Mouse (Mus musculus): ENCODE data around the gene Csnka2ip. TPM values are rescaled to one million over a fixed set of nuclear protein-coding genes. Genes with fewer than 3 reads are reported as not detected.

Csnka2ip gene
- polyA plus RNA-seq, 1 experiment from 2014 or later, result not detected

Other genes with a start within 250 kb of the Csnka2ip start
- gene 4930453N24Rik, start 168.8 kb upstream of the Csnka2ip start, polyA plus RNA-seq (2015; fragmentation: Nextera tagmentation; extraction: Ambion mirVana), result 15.7 and 17.5 TPM in 2 replicates
- gene Zfp654, start 249.2 kb upstream of the Csnka2ip start, polyA plus RNA-seq (2015; fragmentation: Nextera tagmentation; extraction: Ambion mirVana), result 4.8 and 5.5 TPM in 2 replicates
- gene Cggbp1, start 249.6 kb upstream of the Csnka2ip start, polyA plus RNA-seq (2015; fragmentation: Nextera tagmentation; extraction: Ambion mirVana), result 46.9 and 52.2 TPM in 2 replicates

Data from heart, embryonic 16.5 days (tissue).